Comparison of ENCODE assay signal across 32 mouse cellular contexts in genomic region chr2:117666528-117666927, GRCm38 (mm10).
DNase-seq lines count a peak whose midpoint lies in the region; ATAC-seq and TF ChIP-seq lines count a peak whose summit lies in the region.
"Had no signal": no experiment of that assay in that cellular context is flagged by ENCODE, and none has a peak within 500 bp of the region (broad histone marks: within the 10 kb centered on the region; RNA-seq: fewer than 3 reads in every experiment).

No protein-coding gene starts in this region.

- 52% methylated on average over 3 of the region's 3 CpGs for WGBS in embryonic facial prominence, embryonic 10.5 days
- WGBS in limb, embryonic 11.5 days: 21% methylated on average over 3 of the region's 3 CpGs
- WGBS in forebrain, postnatal 0 days: 78% methylated on average over 3 of the region's 3 CpGs

- intact Hi-C loops in gastrocnemius, adult 2 months (cut with DNase I): no loop called here

- no peaks in the 10 kb centered on the region for H3K36me3 ChIP-seq in embryonic facial prominence, embryonic 10.5 days (replicated peaks)
- H3K36me3 ChIP-seq in limb, embryonic 11.5 days (ENCODE audit: control insufficient read depth, insufficient read depth, low read length): no peaks in the 10 kb centered on the region
- no peaks in the 10 kb centered on the region for H3K36me3 ChIP-seq in forebrain, postnatal 0 days (ENCODE audit: insufficient read depth)
- H3K36me3 ChIP-seq: forebrain, embryonic 10.5 days; forebrain, embryonic 15.5 days; heart, embryonic 12.5 days; hindbrain, embryonic 15.5 days; limb, embryonic 15.5 days; liver, embryonic 13.5 days had no signal

- no peak overlapping the region for H3K9ac ChIP-seq in limb, embryonic 11.5 days (ENCODE audit: low read length)
- H3K9ac ChIP-seq in forebrain, postnatal 0 days: no peak overlapping the region
- H3K9ac ChIP-seq: forebrain, embryonic 15.5 days; heart, embryonic 12.5 days; hindbrain, embryonic 15.5 days; limb, embryonic 15.5 days; liver, embryonic 13.5 days had no signal

- H3K27ac ChIP-seq in gastrocnemius, adult 2 months: peak overlapping the region; percentile 62
- H3K27ac ChIP-seq in embryonic facial prominence, embryonic 10.5 days (replicated peaks): no peak overlapping the region
- no peak overlapping the region for H3K27ac ChIP-seq in limb, embryonic 11.5 days (replicated peaks; ENCODE audit: low read depth, low read length)
- no peak overlapping the region for H3K27ac ChIP-seq in forebrain, postnatal 0 days (ENCODE audit: low read depth, low read length)
- H3K27ac ChIP-seq: forebrain, embryonic 10.5 days; forebrain, embryonic 15.5 days; heart, adult 2 months; hindbrain, embryonic 15.5 days; layer of hippocampus, adult 2 months; left cerebral cortex, adult 2 months; limb, embryonic 15.5 days; liver, embryonic 13.5 days had no signal

- no peak for ATAC-seq in limb, embryonic 11.5 days (ENCODE audit: insufficient number of reproducible peaks, low FRiP score, low TSS enrichment, low read depth)
- no peak for ATAC-seq in monocyte, adult 5-6 weeks (replicated peaks; ENCODE audit: insufficient number of reproducible peaks, low FRiP score, low TSS enrichment, poor library complexity, severe bottlenecking)
- no peak for ATAC-seq in forebrain, postnatal 0 days
- ATAC-seq: activated CD4-positive, CD25-positive, alpha-beta regulatory T cell, adult 4 months; CD4-positive, CD25-positive, alpha-beta regulatory T cell, adult 4 months; forebrain, embryonic 15.5 days; inflammation-experienced regulatory T-cells, adult 6 months had no signal

- H3K4me2 ChIP-seq in limb, embryonic 11.5 days (ENCODE audit: low read depth, severe bottlenecking): no peak overlapping the region
- no peak overlapping the region for H3K4me2 ChIP-seq in forebrain, postnatal 0 days (ENCODE audit: low read depth)
- H3K4me2 ChIP-seq: forebrain, embryonic 15.5 days; heart, embryonic 12.5 days; hindbrain, embryonic 15.5 days; limb, embryonic 15.5 days; liver, embryonic 13.5 days had no signal

- no peaks in the 10 kb centered on the region for H3K27me3 ChIP-seq in embryonic facial prominence, embryonic 10.5 days (replicated peaks; ENCODE audit: low read depth, poor library complexity, severe bottlenecking)
- no peaks in the 10 kb centered on the region for H3K27me3 ChIP-seq in limb, embryonic 11.5 days (ENCODE audit: control insufficient read depth, insufficient read depth, low read length)
- no peaks in the 10 kb centered on the region for H3K27me3 ChIP-seq in forebrain, postnatal 0 days (ENCODE audit: insufficient read depth, low read length)
- H3K27me3 ChIP-seq: forebrain, embryonic 15.5 days; heart, embryonic 12.5 days; hindbrain, embryonic 15.5 days; limb, embryonic 15.5 days; liver, embryonic 13.5 days had no signal

- H3K4me1 ChIP-seq in embryonic facial prominence, embryonic 10.5 days: peaks cover 8% of the 10 kb centered on the region
- peaks cover 9% of the 10 kb centered on the region; the same call in 1 of the 2 replicates for H3K4me1 ChIP-seq in limb, embryonic 11.5 days (ENCODE audit: control insufficient read depth, insufficient read depth, low read length)
- no peaks in the 10 kb centered on the region for H3K4me1 ChIP-seq in forebrain, postnatal 0 days (ENCODE audit: insufficient read depth)
- H3K4me1 ChIP-seq: forebrain, embryonic 10.5 days; forebrain, embryonic 15.5 days; heart, embryonic 12.5 days; hindbrain, embryonic 15.5 days; limb, embryonic 15.5 days; liver, embryonic 13.5 days had no signal

- no peaks in the 10 kb centered on the region for H3K9me3 ChIP-seq in embryonic facial prominence, embryonic 10.5 days
- no peaks in the 10 kb centered on the region for H3K9me3 ChIP-seq in limb, embryonic 11.5 days (ENCODE audit: control insufficient read depth, low read length)
- H3K9me3 ChIP-seq in forebrain, postnatal 0 days (ENCODE audit: low read length): no peaks in the 10 kb centered on the region
- H3K9me3 ChIP-seq: forebrain, embryonic 10.5 days; forebrain, embryonic 15.5 days; heart, embryonic 12.5 days; hindbrain, embryonic 15.5 days; limb, embryonic 15.5 days; liver, embryonic 13.5 days had no signal

- no peak for TF ChIP-seq CTCF in gastrocnemius, adult 2 months (IDR thresholded peaks at IDR 0.05)
- no peak for TF ChIP-seq CTCF in forebrain, postnatal 0 days (IDR thresholded peaks at IDR 0.05; ENCODE audit: low read depth)

- peak; percentile 40 for DNase-seq in gastrocnemius, adult 2 months
- no peak for DNase-seq in gastrocnemius, postnatal 4 days (ENCODE audit: low spot score in 2 of 2)
- peak; percentile 53 for DNase-seq in 3134 (ENCODE audit: extremely low read depth, insufficient read length, low spot score)
- DNase-seq in embryonic facial prominence, embryonic 10.5 days (ENCODE audit: low spot score): peak; percentile 8
- DNase-seq in limb, embryonic 11.5 days (ENCODE audit: low spot score): peak; percentile 29
- DNase-seq in forebrain, postnatal 0 days: no peak
- DNase-seq in embryo, embryonic 11 days: no peak
- DNase-seq: adrenal gland, adult 8-10 months; cerebellum, adult 11 months; cerebellum, postnatal 10 days; gastrocnemius, postnatal 14 days; heart, adult 2 months; kidney, adult 11 months; kidney, postnatal 36 days; liver, embryonic 13.5 days; lung, adult 2 months; lung, postnatal 14 days; midbrain, embryonic 14.5 days; right cerebral cortex, postnatal 4 days; thymus, adult 2 months; thymus, postnatal 4 days had no signal

- no peak overlapping the region for H3K4me3 ChIP-seq in gastrocnemius, adult 2 months
- H3K4me3 ChIP-seq in embryonic facial prominence, embryonic 10.5 days: no peak overlapping the region
- no peak overlapping the region for H3K4me3 ChIP-seq in limb, embryonic 11.5 days (ENCODE audit: low read depth, low read length)
- H3K4me3 ChIP-seq in forebrain, postnatal 0 days (ENCODE audit: low read depth, low read length): no peak overlapping the region
- H3K4me3 ChIP-seq: forebrain, embryonic 10.5 days; forebrain, embryonic 15.5 days; heart, adult 2 months; heart, embryonic 12.5 days; hindbrain, embryonic 15.5 days; layer of hippocampus, adult 2 months; left cerebral cortex, adult 2 months; limb, embryonic 15.5 days; liver, embryonic 13.5 days had no signal

Comparison
In these comparisons a context has a peak if more than half of its experiments do, and no peak if none do; other contexts are left out.
1. DNase-seq: peak in gastrocnemius, adult 2 months (single experiment), 3134 (single experiment), embryonic facial prominence, embryonic 10.5 days (single experiment) and limb, embryonic 11.5 days (single experiment); none in gastrocnemius, postnatal 4 days (0 of 2), forebrain, postnatal 0 days (single experiment) and embryo, embryonic 11 days (single experiment).